Mouse (Mus musculus) embryonic facial prominence, embryonic 12.5 days (tissue): ENCODE measurements around the gene Gm28372. TPM values are rescaled to one million over a fixed set of nuclear protein-coding genes. Genes with fewer than 3 reads are reported as not detected.
A peak's percentile ranks its signal among the peaks of the same experiment; 100 is the strongest.

Experiments
- ATAC-seq: fragments of 200-750 bp; cut with Nextera tagmentation; 2 replicates; pipeline ENCODE4 v1.8.0; 2017; ENCODE audit not compliant: insufficient number of reproducible peaks, insufficient read depth, low FRiP score, low TSS enrichment
- H3K27ac ChIP-seq: fragments of 300-500 bp; sonication (generic); 2 replicates; pipeline ENCODE4 v1.5.1; 2016; ENCODE audit warnings: mild to moderate bottlenecking
- H3K27me3 ChIP-seq: fragments of 300-500 bp; sonication (generic); 2 replicates; pipeline ENCODE4 v1.6.1; 2016; ENCODE audit warnings: mild to moderate bottlenecking, moderate library complexity
- H3K36me3 ChIP-seq: fragments of 300-500 bp; sonication (generic); 2 replicates; pipeline ENCODE4 v1.6.1; 2016; ENCODE audit warnings: mild to moderate bottlenecking
- H3K4me1 ChIP-seq: fragments of 300-500 bp; sonication (generic); 2 replicates; pipeline ENCODE4 v1.6.1; 2016
- H3K4me2 ChIP-seq: fragments of 300-500 bp; sonication (generic); replicated peaks from 2 replicates; pipeline ENCODE4 v1.6.1; 2016; ENCODE audit warnings: mild to moderate bottlenecking, moderate library complexity
- H3K4me3 ChIP-seq: fragments of 300-500 bp; sonication (generic); 2 replicates; pipeline ENCODE4 v1.5.1; 2016; ENCODE audit warnings: mild to moderate bottlenecking
- H3K9ac ChIP-seq: fragments of 300-500 bp; sonication (generic); 2 replicates; pipeline ENCODE4 v1.6.1; 2016; ENCODE audit warnings: mild to moderate bottlenecking, moderate library complexity
- H3K9me3 ChIP-seq: fragments of 300-500 bp; sonication (generic); 2 replicates; pipeline ENCODE4 v1.6.1; 2016; ENCODE audit warnings: mild to moderate bottlenecking, moderate library complexity
- WGBS: fragments of 180-500 bp; shearing (Covaris S2); methylation state at CpG from one replicate; pipeline ENCODE4 v1.1.7; 2016; 5-methylcytosine and 5-hydroxymethylcytosine counted together
- polyA plus RNA-seq: library from polyadenylated mRNA; unstranded; fragments of >200 nt; fragmentation: Nextera tagmentation; extraction: Ambion mirVana; gene quantifications from 2 replicates; pipeline ENCODE4 v1.2.1, GENCODE M21; 2016

The Gm28372 gene
- polyA plus RNA-seq, 1 experiment from 2014 or later, result not detected

DNA sequence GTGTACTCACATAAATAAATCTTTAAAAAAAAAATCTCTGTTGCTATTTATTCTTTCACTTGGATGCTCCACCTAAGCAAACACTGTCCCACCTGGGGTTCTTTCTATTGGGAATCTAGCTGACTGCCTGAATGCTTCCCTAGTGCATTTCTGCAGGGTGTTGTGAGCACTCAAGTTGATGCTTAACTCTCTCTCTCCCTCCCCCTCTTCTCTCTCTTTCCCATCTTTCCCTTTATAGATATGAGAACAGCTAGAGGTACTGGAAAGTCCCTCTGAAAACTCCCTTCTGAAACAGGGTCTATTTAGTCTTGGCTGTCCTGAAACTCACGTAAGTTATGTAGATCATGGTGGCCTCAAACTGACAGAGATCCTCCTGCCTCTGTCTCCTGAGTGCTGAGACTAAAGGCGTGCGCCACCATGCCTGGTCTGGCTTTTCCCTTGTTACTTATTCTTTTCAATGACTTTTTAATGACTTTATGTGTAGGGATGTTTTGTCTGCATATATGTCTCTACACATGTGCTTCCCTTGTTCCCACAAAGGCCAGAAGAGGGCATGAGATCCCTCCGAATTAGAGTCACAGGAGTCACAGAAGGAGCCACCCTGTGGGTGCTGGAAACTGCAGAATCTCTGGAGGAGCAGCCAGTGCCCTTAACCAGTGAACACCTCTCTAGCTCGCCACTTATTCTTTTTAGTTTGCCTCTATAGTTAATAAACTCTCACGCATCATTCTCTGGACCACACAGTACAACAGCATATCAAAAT, 9.2 kb downstream of the Gm28372 start:
- H3K4me1 ChIP-seq, result no peaks in the 10 kb centered on the region
- no peak overlapping the region for H3K9ac ChIP-seq
- no peak overlapping the region for H3K4me2 ChIP-seq
- H3K9me3 ChIP-seq, result no peaks in the 10 kb centered on the region
- WGBS, result 75% methylated on average over 6 of the region's 6 CpGs
- no peak overlapping the region for H3K27ac ChIP-seq
- H3K4me3 ChIP-seq, result no peak overlapping the region
- no peaks in the 10 kb centered on the region for H3K27me3 ChIP-seq
- H3K36me3 ChIP-seq, result peaks cover 7% of the 10 kb centered on the region
- no peak for ATAC-seq

- no peak for ATAC-seq
- no peaks in the 10 kb centered on the region for H3K9me3 ChIP-seq
- WGBS, result 96% methylated on average over 26 of the region's 26 CpGs
- no peak overlapping the region for H3K4me3 ChIP-seq
- H3K27me3 ChIP-seq, result no peaks in the 10 kb centered on the region
- peaks cover 13% of the 10 kb centered on the region for H3K4me1 ChIP-seq
- H3K36me3 ChIP-seq, result peaks cover 19% of the 10 kb centered on the region
- H3K9ac ChIP-seq, result no peak overlapping the region
- H3K27ac ChIP-seq, result no peak overlapping the region
- H3K4me2 ChIP-seq, result no peak overlapping the region
Measured at GRCm38 (mm10) chr2:130421781-130422620, 17.0 kb downstream of the Gm28372 start.

DNA sequence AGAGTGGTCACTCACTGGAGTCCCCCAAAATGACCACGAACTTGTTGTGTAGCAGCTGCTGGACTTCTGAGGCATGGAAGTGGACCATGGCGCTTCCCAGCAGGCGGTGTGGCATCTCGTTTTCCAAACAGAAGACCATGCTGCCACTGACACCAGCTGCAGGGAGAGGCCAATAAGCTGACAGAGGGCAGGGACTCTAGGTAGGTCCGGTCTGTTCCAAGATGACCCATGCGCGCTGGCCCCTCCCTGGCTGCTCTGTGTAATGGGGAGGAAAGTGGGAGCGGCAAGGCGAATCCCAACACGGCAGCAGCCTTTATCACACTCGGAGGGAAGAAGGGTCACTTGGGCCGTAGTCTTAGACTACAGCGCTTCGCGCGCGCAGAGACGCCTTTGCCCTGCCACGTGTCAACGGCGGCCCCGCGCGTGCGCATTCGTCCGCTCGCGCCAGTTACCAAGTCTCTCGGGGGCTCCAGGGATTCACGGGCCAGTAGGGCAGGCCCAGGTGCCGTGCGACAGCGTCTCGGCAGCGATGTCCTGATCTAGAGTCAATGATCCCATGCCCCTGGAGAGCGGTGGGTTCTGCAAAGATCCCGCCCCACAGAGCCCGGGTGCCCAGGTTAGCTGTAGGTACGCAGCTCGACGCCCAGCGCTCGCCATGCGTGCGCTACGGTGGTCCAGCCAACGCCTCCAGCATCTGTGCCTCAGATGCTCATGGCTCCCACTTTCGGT, 18.5 kb downstream of the Gm28372 start:
- H3K27ac ChIP-seq, result peak overlapping the region; percentile 83
- H3K4me3 ChIP-seq, result peak overlapping the region; percentile 90
- H3K9ac ChIP-seq, result peak overlapping the region; percentile 91
- no peaks in the 10 kb centered on the region for H3K27me3 ChIP-seq
- H3K4me2 ChIP-seq, result peak overlapping the region; percentile 75
- H3K9me3 ChIP-seq, result no peaks in the 10 kb centered on the region
- ATAC-seq, result peak; percentile 77
- peaks cover 18% of the 10 kb centered on the region for H3K36me3 ChIP-seq
- WGBS, result 16% methylated on average over 49 of the region's 49 CpGs
- H3K4me1 ChIP-seq, result peaks cover 13% of the 10 kb centered on the region

- peak within 1 kb of the TSS; percentile 75 for H3K4me2 ChIP-seq
- under 1% methylated on average over 58 of the region's 58 CpGs for WGBS
- peak within 1 kb of the TSS; percentile 83 for H3K27ac ChIP-seq
- H3K4me3 ChIP-seq, result peak within 1 kb of the TSS; percentile 90
- H3K4me1 ChIP-seq, result peaks cover 13% of the 10 kb centered on the region
- no peaks in the 10 kb centered on the region for H3K9me3 ChIP-seq
- ATAC-seq, result peak; percentile 91
- H3K36me3 ChIP-seq, result 0 out of 2 replicates have a peak, but pooled peaks cover 12% of the 10 kb centered on the region
- peak within 1 kb of the TSS; percentile 91 for H3K9ac ChIP-seq
- H3K27me3 ChIP-seq, result no peaks in the 10 kb centered on the region
Measured at GRCm38 (mm10) chr2:130424126-130424853, 19.3 kb downstream of the Gm28372 start, which contains the start of the genes Vps16 and Pced1a. Gene Vps16 (plus strand): TSS chr2:130424339. Gene Pced1a (minus strand): TSS chr2:130424701.

DNA sequence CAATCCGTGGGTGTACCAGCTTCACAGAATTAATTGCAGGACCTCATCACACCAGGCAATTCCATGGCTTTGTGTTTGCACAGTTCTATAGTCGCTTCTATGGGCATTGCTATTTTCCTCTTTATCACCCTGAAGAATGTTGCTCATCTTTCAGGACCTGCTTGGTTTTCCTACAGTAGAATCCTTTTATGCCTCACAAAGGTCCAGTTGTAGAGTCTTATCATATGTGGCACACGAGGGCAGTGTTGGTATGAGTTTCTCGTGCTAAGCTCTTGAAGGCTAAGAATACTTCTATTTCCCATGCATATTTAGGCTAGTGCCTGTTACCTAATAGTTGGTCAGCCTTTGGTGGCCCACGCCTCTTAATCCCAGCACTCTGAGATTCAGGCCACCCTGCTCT, 20.1 kb downstream of the Gm28372 start:
- H3K27me3 ChIP-seq, result no peaks in the 10 kb centered on the region
- peaks cover 13% of the 10 kb centered on the region for H3K4me1 ChIP-seq
- peak overlapping the region; percentile 91 for H3K9ac ChIP-seq
- no peaks in the 10 kb centered on the region for H3K9me3 ChIP-seq
- ATAC-seq, result no peak
- H3K4me3 ChIP-seq, result peak overlapping the region; percentile 90
- peak overlapping the region; percentile 75 for H3K4me2 ChIP-seq
- WGBS, result 53% methylated on average over 5 of the region's 5 CpGs
- H3K36me3 ChIP-seq, result 0 out of 2 replicates have a peak, but pooled peaks cover 12% of the 10 kb centered on the region
- H3K27ac ChIP-seq, result 0 out of 2 replicates have a peak overlapping the region, but pooled peaks have one; percentile 12

DNA sequence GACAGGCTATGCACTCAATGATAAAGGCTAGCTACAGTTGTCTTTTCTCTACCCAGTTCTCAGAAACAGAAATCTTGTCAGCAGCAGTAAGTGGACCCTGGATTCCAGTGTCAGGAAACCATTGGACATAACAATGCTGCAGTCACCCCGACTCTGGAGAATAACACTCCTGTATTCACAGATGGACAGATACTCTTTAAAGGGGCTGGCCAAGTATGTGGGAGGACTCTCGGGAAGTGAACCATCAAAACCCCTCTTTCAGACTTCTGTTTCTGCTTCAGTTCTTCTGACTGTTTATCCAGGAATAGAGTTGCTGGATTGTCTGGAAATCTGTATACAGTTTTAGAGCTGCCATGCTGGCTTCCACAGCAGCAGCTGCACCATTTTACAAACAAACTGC, 24.8 kb downstream of the Gm28372 start:
- peaks cover 4% of the 10 kb centered on the region; the same call in 1 of the 2 replicates for H3K36me3 ChIP-seq
- no peaks in the 10 kb centered on the region for H3K9me3 ChIP-seq
- no peak for ATAC-seq
- no peak overlapping the region for H3K4me3 ChIP-seq
- H3K27ac ChIP-seq, result no peak overlapping the region
- H3K27me3 ChIP-seq, result no peaks in the 10 kb centered on the region
- H3K9ac ChIP-seq, result no peak overlapping the region
- peaks cover 8% of the 10 kb centered on the region for H3K4me1 ChIP-seq
- no peak overlapping the region for H3K4me2 ChIP-seq
- 68% methylated on average over 2 of the region's 2 CpGs for WGBS

DNA sequence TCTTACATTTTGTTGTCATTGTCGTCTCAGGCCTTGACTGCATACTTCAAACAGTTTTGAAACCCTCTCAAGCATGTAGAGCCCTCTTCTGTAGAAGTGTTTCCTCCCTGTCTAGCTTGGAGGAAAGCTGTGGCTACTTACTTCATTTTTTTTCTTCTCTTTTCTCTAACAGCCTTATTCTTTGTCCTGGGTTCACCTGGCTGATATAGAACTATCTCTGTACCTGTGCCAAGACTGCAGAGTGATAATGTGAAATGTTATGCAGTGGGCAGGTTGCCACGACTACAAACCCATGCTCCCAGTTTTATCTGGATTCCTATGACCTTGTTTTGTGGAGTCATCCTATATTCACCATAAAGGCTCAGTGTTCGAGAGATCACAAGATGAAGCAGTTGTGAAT, 25.4 kb downstream of the Gm28372 start:
- Histone ChIP-seq H3K27me3 (no peaks in the 10 kb centered on the region), H3K9ac (no peak overlapping the region), H3K4me1 (peaks cover 2% of the 10 kb centered on the region), H3K36me3 (peaks cover 4% of the 10 kb centered on the region; the same call in 1 of the 2 replicates), H3K27ac (no peak overlapping the region), H3K9me3 (no peaks in the 10 kb centered on the region), H3K4me3 (no peak overlapping the region), H3K4me2 (no peak overlapping the region)
- 83% methylated on average over 3 of the region's 3 CpGs for WGBS
- no peak for ATAC-seq

DNA sequence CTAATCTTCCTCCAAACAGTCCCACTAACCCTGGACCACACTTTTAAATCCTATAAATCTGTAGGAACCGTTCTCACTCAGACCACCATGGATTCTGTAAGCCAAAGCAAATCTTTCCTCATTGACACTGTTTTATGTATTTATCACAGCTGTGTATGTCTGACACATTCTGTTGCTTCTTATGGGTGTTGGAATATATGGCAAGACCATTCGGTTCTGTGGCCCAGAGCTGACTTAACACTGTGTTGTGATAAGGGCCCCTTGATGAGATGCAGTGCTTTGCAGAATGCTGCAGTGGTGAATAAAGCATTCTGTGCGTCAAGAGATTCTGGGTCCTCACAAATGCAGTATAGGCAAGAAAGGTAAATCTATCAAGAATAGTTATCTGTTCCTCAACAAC, 27.1 kb downstream of the Gm28372 start:
- no peak overlapping the region for H3K4me2 ChIP-seq
- ATAC-seq, result no peak
- no peaks in the 10 kb centered on the region for H3K27me3 ChIP-seq
- H3K4me1 ChIP-seq, result no peaks in the 10 kb centered on the region
- H3K4me3 ChIP-seq, result no peak overlapping the region
- no peak overlapping the region for H3K27ac ChIP-seq
- no peaks in the 10 kb centered on the region for H3K9me3 ChIP-seq
- H3K9ac ChIP-seq, result no peak overlapping the region
- 89% methylated on average over 3 of the region's 3 CpGs for WGBS
- H3K36me3 ChIP-seq, result peaks cover 8% of the 10 kb centered on the region

DNA sequence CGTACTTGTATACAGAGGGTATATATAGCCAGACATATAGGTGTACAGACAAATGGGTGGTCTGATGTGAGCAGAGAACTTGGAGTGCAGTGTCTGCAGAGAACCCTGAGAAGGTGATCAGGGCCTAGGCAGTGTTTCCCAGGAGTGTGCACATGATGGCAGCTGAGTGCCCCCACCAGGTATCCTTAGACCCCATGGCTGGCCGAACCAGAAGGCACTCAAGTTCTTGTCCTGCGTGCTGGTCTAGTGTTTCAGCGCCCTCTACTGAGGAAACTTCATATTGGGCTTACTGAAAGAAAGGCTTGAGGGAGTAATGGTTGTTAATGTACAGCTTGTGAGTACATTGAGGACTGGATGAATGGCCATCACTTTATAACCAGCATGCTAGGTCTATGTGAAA, 28.1 kb downstream of the Gm28372 start:
- no peak for ATAC-seq
- Histone ChIP-seq H3K9me3 (no peaks in the 10 kb centered on the region), H3K27ac (no peak overlapping the region), H3K27me3 (no peaks in the 10 kb centered on the region), H3K36me3 (peaks cover 15% of the 10 kb centered on the region), H3K4me1 (no peaks in the 10 kb centered on the region), H3K4me2 (no peak overlapping the region), H3K9ac (no peak overlapping the region), H3K4me3 (no peak overlapping the region)
- WGBS, result 21% methylated on average over 4 of the region's 4 CpGs

GRCm38 (mm10) chr2:130436769-130437168, 31.7 kb downstream of the Gm28372 start:
- ATAC-seq, result no peak
- Histone ChIP-seq H3K4me3 (no peak overlapping the region), H3K27ac (no peak overlapping the region), H3K9me3 (no peaks in the 10 kb centered on the region), H3K36me3 (peaks cover 49% of the 10 kb centered on the region), H3K27me3 (no peaks in the 10 kb centered on the region), H3K9ac (no peak overlapping the region), H3K4me2 (no peak overlapping the region), H3K4me1 (no peaks in the 10 kb centered on the region)
- WGBS, result 84% methylated on average over 1 of the region's 1 CpGs

DNA sequence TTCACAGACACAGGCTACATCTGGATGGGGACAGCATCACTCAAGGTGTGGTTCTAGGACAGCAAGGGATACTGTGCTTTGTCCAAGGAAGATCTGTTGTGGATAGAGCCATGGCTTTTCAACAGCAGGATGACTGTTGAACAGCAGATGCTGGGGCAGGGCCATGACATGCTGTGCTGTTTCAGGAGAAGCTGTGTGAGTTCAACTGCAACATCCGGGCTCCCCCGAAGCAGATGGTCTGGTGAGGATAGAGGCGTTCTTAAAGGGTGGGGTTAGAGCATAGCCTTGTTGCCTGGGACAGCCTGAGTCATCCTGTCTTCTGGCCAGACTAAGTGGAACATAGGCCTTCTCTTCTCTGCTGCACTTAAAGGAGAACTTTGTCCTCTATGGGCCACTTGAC, 33.8 kb downstream of the Gm28372 start:
- Histone ChIP-seq H3K4me1 (no peaks in the 10 kb centered on the region), H3K4me2 (no peak overlapping the region), H3K9ac (no peak overlapping the region), H3K36me3 (peaks cover 68% of the 10 kb centered on the region), H3K27ac (no peak overlapping the region), H3K9me3 (no peaks in the 10 kb centered on the region), H3K27me3 (no peaks in the 10 kb centered on the region), H3K4me3 (no peak overlapping the region)
- 94% methylated on average over 3 of the region's 3 CpGs for WGBS
- no peak for ATAC-seq
